Mouse (Mus musculus) C2C12 (cell line): ENCODE results near the gene Hmgcll1.

ENCODE experiments used
- CEBPB ChIP-seq: IDR thresholded peaks from one replicate; pipeline ENCODE4 v1.6.1; 2011; ENCODE audit warnings: low read depth, mild to moderate bottlenecking, control low read depth, moderate library complexity
- CTCF ChIP-seq: IDR thresholded peaks from one replicate; pipeline ENCODE4 v1.5.1; 2011; ENCODE audit not compliant: control insufficient read depth, insufficient read depth, insufficient read length
- MAX ChIP-seq: IDR thresholded peaks from one replicate; pipeline ENCODE4 v1.6.1; 2011; ENCODE audit warnings: mild to moderate bottlenecking, control low read depth
- MYOD1 ChIP-seq: IDR thresholded peaks from one replicate; pipeline ENCODE4 v1.6.1; 2011; ENCODE audit warnings: low read depth; ENCODE audit not compliant: control insufficient read depth, insufficient read length
- MYOG ChIP-seq: IDR thresholded peaks from one replicate; pipeline ENCODE4 v1.6.1; 2011; ENCODE audit not compliant: control insufficient read depth, insufficient read length; ENCODE audit errors: extremely low read depth
- USF1 ChIP-seq: IDR thresholded peaks from one replicate; pipeline ENCODE4 v1.6.1; 2011; ENCODE audit warnings: low read depth, mild to moderate bottlenecking, control low read depth, moderate library complexity

DNA sequence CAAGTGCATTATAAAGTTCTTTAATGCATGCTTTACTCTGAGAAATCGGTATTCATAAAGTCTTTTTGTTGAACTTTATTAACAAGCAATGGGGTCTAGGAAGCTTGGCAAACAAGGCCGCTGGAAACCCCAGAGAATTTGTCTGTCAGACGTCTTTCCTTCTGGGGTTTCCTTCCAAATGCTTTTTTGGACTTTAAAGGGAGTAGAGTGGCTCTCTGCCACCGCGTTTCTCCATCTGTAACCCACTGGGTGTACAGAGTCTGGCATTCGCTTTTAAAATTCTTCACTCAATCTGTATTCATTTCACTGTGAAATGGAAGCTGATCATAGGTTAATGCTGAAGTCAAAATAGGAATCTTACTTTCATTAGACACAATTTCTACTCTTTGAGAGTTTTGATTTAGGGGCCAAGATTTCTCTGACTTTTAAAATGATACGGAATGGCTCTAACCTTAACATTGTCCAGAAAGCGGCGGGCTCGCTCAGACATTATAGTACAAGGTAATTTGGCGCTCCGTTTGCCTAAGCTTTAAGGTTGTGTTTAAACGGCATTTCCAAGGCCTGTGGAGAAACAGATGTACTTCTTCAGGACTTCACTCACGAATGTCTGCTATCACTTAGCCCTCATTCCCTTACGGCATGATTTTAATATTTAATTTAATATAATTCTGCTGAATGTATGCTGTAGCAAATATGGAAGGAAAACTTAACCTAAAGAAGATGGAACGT is 15.0 kb downstream of the Hmgcll1 start:
- TF ChIP-seq CTCF (no peak), USF1 (no peak), MAX (no peak), MYOD1 (no peak), MYOG (no peak), CEBPB (no peak)
